Comparison of ENCODE assay signal across 22 mouse cellular contexts in genomic region chr13:107736581-107736980, GRCm38 (mm10).
DNase-seq lines count a peak whose midpoint lies in the region; ATAC-seq lines count a peak whose summit lies in the region.
"Had no signal": no experiment of that assay in that cellular context is flagged by ENCODE, and none has a peak within 500 bp of the region (broad histone marks: within the 10 kb centered on the region; RNA-seq: fewer than 3 reads in every experiment).

No protein-coding gene starts in this region.

- no peak overlapping the region for H3K4me3 ChIP-seq in heart, embryonic 11.5 days (ENCODE audit: low read depth, low read length)
- H3K4me3 ChIP-seq: forebrain, embryonic 10.5 days; forebrain, embryonic 13.5 days; heart, adult 2 months; heart, embryonic 10.5 days; hindbrain, embryonic 13.5 days; intestine, embryonic 15.5 days had no signal

- no peak overlapping the region for H3K27ac ChIP-seq in heart, embryonic 11.5 days (ENCODE audit: low read depth, low read length)
- H3K27ac ChIP-seq: forebrain, embryonic 10.5 days; forebrain, embryonic 13.5 days; heart, adult 2 months; heart, embryonic 10.5 days; hindbrain, embryonic 13.5 days; intestine, embryonic 15.5 days had no signal

- no peak for ATAC-seq in heart, embryonic 11.5 days (replicated peaks; ENCODE audit: insufficient number of reproducible peaks, low FRiP score, low TSS enrichment)
- ATAC-seq: forebrain, embryonic 13.5 days; forebrain, embryonic 16.5 days; hindbrain, embryonic 16.5 days; intestine, embryonic 15.5 days; Patski had no signal

- WGBS in heart, embryonic 11.5 days (ENCODE audit: insufficient replicate concordance): 79% methylated on average over 8 of the region's 8 CpGs

- H3K4me2 ChIP-seq in heart, embryonic 11.5 days: no peak overlapping the region
- H3K4me2 ChIP-seq: forebrain, embryonic 13.5 days; hindbrain, embryonic 13.5 days; intestine, embryonic 15.5 days had no signal

- peak; percentile 26 to 67 for DNase-seq in adrenal gland, adult (ENCODE audit: inconsistent age in 2 of 2, low spot score in 1 of 2)
- no peak for DNase-seq in adrenal gland, postnatal 4 days (ENCODE audit: low spot score in 2 of 2)
- DNase-seq in heart, adult 11 months: peak; percentile 81
- DNase-seq in adrenal gland, adult 8-10 months: peak; percentile 13
- peak; percentile 14 for DNase-seq in adrenal gland, postnatal 25 days
- no peak for DNase-seq in MN1 (ENCODE audit: low spot score)
- no peak for DNase-seq in cerebellum, postnatal 14 days
- DNase-seq: cerebellum, adult 2 months; cerebellum, adult 9-11 months; gastrocnemius, postnatal 25 days; heart, adult 2 months; kidney, adult 11 months; kidney, adult 8-10 months had no signal

- H3K4me1 ChIP-seq in heart, embryonic 11.5 days (ENCODE audit: control insufficient read depth, insufficient read depth, low read length): no peaks in the 10 kb centered on the region
- H3K4me1 ChIP-seq: forebrain, embryonic 13.5 days; heart, embryonic 10.5 days; intestine, embryonic 15.5 days had no signal

- no peak overlapping the region for H3K9ac ChIP-seq in heart, embryonic 11.5 days (ENCODE audit: low read depth, low read length)
- H3K9ac ChIP-seq: forebrain, embryonic 13.5 days; hindbrain, embryonic 13.5 days; intestine, embryonic 15.5 days had no signal

- no peaks in the 10 kb centered on the region for H3K27me3 ChIP-seq in heart, embryonic 11.5 days (ENCODE audit: control insufficient read depth, insufficient read depth, low read length)
- H3K27me3 ChIP-seq: forebrain, embryonic 13.5 days; hindbrain, embryonic 13.5 days; intestine, embryonic 15.5 days; Patski had no signal

- H3K36me3 ChIP-seq in heart, embryonic 11.5 days (ENCODE audit: control insufficient read depth, insufficient read depth, low read length): no peaks in the 10 kb centered on the region
- H3K36me3 ChIP-seq: intestine, embryonic 15.5 days had no signal

- H3K9me3 ChIP-seq in heart, embryonic 11.5 days (replicated peaks; ENCODE audit: control insufficient read depth, low read length): no peaks in the 10 kb centered on the region
- H3K9me3 ChIP-seq: forebrain, embryonic 10.5 days; forebrain, embryonic 13.5 days; heart, embryonic 10.5 days; hindbrain, embryonic 13.5 days; intestine, embryonic 15.5 days had no signal

Comparison
In these comparisons a context has a peak if more than half of its experiments do, and no peak if none do; other contexts are left out.
1. DNase-seq: peak in adrenal gland, adult (2 of 2), heart, adult 11 months (single experiment), adrenal gland, adult 8-10 months (single experiment) and adrenal gland, postnatal 25 days (single experiment); none in adrenal gland, postnatal 4 days (0 of 2), MN1 (single experiment) and cerebellum, postnatal 14 days (0 of 2).